Mouse (Mus musculus): Measurements from ENCODE around the gene Foxg1. TPM values are rescaled to one million over a fixed set of nuclear protein-coding genes. Genes with fewer than 3 reads are reported as not detected.
A peak's percentile ranks its signal among the peaks of the same experiment; 100 is the strongest.

Foxg1 gene
- polyA plus RNA-seq, 1 experiment from 2014 or later: not detected

DNA sequence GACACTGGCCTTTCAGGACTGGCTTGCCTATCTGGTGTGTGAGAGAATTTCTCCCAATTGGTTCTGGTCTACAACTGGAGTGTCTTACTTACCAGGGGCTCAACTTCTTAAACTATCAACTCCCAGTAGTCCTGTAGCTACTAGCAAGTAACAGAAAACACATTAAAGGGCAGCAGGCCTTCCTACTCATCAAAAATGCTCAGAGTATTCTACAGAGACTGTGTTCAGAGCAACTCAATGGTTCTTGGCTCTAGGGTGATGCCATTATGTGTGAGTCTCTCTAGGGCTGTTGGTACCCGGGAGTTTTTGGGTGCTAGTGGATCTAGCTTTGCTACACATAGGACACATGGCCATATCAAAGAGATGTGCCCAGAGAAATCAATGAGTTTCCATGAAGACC is 3.5 kb upstream of the Foxg1 start:
- WGBS: 0% methylated on average over 1 of the region's 1 CpGs
- Histone ChIP-seq H3K27ac (no peak overlapping the region), H3K36me3 (no peaks in the 10 kb centered on the region), H3K4me2 (replicated peaks) (no peak overlapping the region), H3K9me3 (no peaks in the 10 kb centered on the region), H3K4me1 (peaks cover 7% of the 10 kb centered on the region; the same call in 1 of the 2 replicates), H3K9ac (no peak overlapping the region), H3K4me3 (no peak overlapping the region), H3K27me3 (peaks cover 97% of the 10 kb centered on the region)
- no peak for ATAC-seq (ENCODE audit: low FRiP score, low read depth)

DNA sequence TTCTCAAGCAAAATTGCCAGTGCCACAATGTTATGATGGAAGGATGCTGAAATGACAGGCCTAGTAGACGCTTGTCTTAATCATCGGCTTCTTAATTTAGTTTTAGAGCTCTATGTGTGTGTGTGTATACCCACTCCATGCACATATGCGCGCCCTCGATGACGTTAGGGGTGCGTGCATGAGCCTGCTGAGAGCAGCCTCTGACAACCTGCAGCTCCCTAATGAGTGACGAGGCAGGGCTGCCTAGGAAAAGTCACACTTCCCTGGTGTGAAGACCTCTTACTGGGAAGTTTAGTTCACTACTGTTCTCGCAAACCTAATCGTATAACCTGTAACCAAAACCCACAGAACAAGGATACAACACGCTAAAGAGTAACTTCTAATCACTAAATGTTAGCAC is 3.0 kb upstream of the Foxg1 start:
- WGBS: 2% methylated on average over 11 of the region's 11 CpGs
- Histone ChIP-seq H3K9me3 (no peaks in the 10 kb centered on the region), H3K9ac (no peak overlapping the region), H3K4me3 (no peak overlapping the region), H3K27me3 (peaks cover 96% of the 10 kb centered on the region), H3K4me1 (peaks cover 7% of the 10 kb centered on the region; the same call in 1 of the 2 replicates), H3K4me2 (replicated peaks) (no peak overlapping the region), H3K36me3 (no peaks in the 10 kb centered on the region), H3K27ac (no peak overlapping the region)
- ATAC-seq (ENCODE audit: low FRiP score, low read depth): no peak

- no peak overlapping the region for H3K4me3 ChIP-seq
- 0 out of 2 replicates have a peak, but pooled peaks cover 3% of the 10 kb centered on the region for H3K9me3 ChIP-seq
- H3K27me3 ChIP-seq: peaks cover 98% of the 10 kb centered on the region
- no peak for ATAC-seq (ENCODE audit: low FRiP score, low read depth)
- no peak overlapping the region for H3K4me2 ChIP-seq (replicated peaks)
- no peak overlapping the region for H3K27ac ChIP-seq
- no peaks in the 10 kb centered on the region for H3K36me3 ChIP-seq
- H3K4me1 ChIP-seq: peaks cover 7% of the 10 kb centered on the region; the same call in 1 of the 2 replicates
- H3K9ac ChIP-seq: no peak overlapping the region
- 3% methylated on average over 4 of the region's 4 CpGs for WGBS
Measured at GRCm38 (mm10) chr12:49380442-49380841, 2.0 kb upstream of the Foxg1 start.

GRCm38 (mm10) chr12:49381031-49381525 is 1.4 kb upstream of the Foxg1 start:
- Histone ChIP-seq H3K27ac (no peak overlapping the region), H3K4me2 (replicated peaks) (no peak overlapping the region), H3K9ac (no peak overlapping the region), H3K36me3 (no peaks in the 10 kb centered on the region), H3K9me3 (0 out of 2 replicates have a peak, but pooled peaks cover 3% of the 10 kb centered on the region), H3K4me3 (no peak overlapping the region), H3K27me3 (peaks cover 98% of the 10 kb centered on the region), H3K4me1 (peaks cover 7% of the 10 kb centered on the region; the same call in 1 of the 2 replicates)
- no peak for ATAC-seq (ENCODE audit: low FRiP score, low read depth)
- 4% methylated on average over 4 of the region's 4 CpGs for WGBS

DNA sequence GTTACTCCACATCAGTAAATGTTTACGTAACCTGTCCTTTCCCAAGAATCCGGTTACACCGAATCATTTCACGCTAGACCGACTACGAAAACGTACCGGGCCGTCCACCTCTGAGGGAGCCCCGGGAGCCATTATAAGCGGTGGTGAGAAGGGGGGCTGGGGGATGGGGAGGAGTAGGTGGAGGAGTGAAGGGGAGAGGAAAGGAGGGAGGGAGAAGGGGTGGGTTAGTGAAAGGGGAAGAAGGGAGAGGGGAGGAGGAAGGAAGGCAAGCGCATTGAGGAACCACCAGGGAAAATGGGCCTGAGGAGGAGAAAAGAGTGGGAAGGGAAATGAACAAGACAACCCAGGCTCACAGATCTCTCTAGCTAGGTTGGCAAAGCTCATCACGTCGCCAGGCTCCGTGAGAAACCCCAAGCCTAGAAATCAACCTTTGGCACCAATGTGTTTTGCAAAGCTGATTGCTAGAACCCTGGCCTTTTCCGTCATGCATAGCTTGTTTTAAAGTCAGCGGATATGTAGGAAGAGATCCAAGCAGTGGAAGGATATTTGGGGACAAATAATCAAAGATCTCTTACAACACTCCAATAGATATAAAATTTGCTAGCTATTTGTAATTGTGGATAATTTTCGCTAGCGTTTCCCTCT is 617 bp upstream of the Foxg1 start:
- no peak for ATAC-seq (ENCODE audit: low FRiP score, low read depth)

GRCm38 (mm10) chr12:49383521-49384133 is 1.2 kb downstream of the Foxg1 start:
- Histone ChIP-seq H3K4me3 (peak overlapping the region; percentile 41), H3K4me2 (replicated peaks) (peak overlapping the region; percentile 62), H3K9me3 (0 out of 2 replicates have a peak, but pooled peaks cover 3% of the 10 kb centered on the region), H3K4me1 (peaks cover 7% of the 10 kb centered on the region; the same call in 1 of the 2 replicates), H3K27ac (no peak overlapping the region), H3K9ac (no peak overlapping the region), H3K27me3 (peaks cover 85% of the 10 kb centered on the region), H3K36me3 (no peaks in the 10 kb centered on the region)
- under 1% methylated on average over 58 of the region's 67 CpGs for WGBS
- ATAC-seq (ENCODE audit: low FRiP score, low read depth): peak; percentile 90

More for the DNA sequence above, 617 bp upstream of the Foxg1 start:
- Histone ChIP-seq H3K36me3 (no peaks in the 10 kb centered on the region), H3K27me3 (peaks cover 95% of the 10 kb centered on the region), H3K4me2 (replicated peaks) (no peak overlapping the region), H3K27ac (no peak overlapping the region), H3K9ac (no peak overlapping the region), H3K4me3 (no peak overlapping the region), H3K9me3 (0 out of 2 replicates have a peak, but pooled peaks cover 3% of the 10 kb centered on the region), H3K4me1 (peaks cover 7% of the 10 kb centered on the region; the same call in 1 of the 2 replicates)
- WGBS: under 1% methylated on average over 19 of the region's 19 CpGs

- Histone ChIP-seq H3K27ac (no peak overlapping the region), H3K9ac (no peak overlapping the region), H3K4me1 (peaks cover 7% of the 10 kb centered on the region; the same call in 1 of the 2 replicates), H3K27me3 (peaks cover 82% of the 10 kb centered on the region), H3K36me3 (no peaks in the 10 kb centered on the region), H3K4me3 (peak overlapping the region; percentile 41), H3K4me2 (replicated peaks) (peak overlapping the region; percentile 62), H3K9me3 (0 out of 2 replicates have a peak, but pooled peaks cover 3% of the 10 kb centered on the region)
- no peak for ATAC-seq (ENCODE audit: low FRiP score, low read depth)
- WGBS: 1% methylated on average over 41 of the region's 66 CpGs
Measured at GRCm38 (mm10) chr12:49384295-49384875, 1.9 kb downstream of the Foxg1 start.

DNA sequence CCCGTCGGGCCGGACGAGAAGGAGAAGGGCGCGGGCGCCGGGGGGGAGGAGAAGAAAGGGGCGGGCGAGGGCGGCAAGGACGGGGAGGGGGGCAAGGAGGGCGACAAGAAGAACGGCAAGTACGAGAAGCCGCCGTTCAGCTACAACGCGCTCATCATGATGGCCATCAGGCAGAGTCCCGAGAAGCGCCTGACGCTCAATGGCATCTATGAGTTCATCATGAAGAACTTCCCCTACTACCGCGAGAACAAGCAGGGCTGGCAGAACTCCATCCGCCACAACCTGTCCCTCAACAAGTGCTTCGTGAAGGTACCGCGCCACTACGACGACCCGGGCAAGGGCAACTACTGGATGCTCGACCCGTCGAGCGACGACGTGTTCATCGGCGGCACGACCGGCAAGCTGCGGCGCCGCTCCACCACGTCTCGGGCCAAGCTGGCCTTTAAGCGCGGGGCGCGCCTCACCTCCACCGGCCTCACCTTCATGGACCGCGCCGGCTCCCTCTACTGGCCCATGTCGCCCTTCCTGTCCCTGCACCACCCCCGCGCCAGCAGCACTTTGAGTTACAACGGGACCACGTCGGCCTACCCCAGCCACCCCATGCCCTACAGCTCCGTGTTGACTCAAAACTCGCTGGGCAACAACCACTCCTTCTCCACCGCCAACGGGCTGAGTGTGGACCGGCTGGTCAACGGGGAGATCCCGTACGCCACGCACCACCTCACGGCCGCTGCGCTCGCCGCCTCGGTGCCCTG is 2.6 kb downstream of the Foxg1 start, which contains the start of gene Gm43517:
TSS of gene Gm43517 (plus strand) at position 299 of the 755 bp plus-strand sequence.
- 0 out of 2 replicates have a peak, but pooled peaks have one; percentile 4 for ATAC-seq (ENCODE audit: low FRiP score, low read depth)
- WGBS: 1% methylated on average over 68 of the region's 75 CpGs

DNA sequence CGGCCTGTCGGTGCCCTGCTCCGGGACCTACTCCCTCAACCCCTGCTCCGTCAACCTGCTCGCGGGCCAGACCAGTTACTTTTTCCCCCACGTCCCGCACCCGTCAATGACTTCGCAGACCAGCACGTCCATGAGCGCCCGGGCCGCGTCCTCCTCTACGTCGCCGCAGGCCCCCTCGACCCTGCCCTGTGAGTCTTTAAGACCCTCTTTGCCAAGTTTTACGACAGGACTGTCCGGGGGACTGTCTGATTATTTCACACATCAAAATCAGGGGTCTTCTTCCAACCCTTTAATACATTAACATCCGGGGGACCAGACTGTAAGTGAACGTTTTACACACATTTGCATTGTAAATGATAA is 3.2 kb downstream of the Foxg1 start:
- no peak overlapping the region for H3K4me2 ChIP-seq (replicated peaks)
- H3K4me3 ChIP-seq: no peak overlapping the region
- H3K4me1 ChIP-seq: peaks cover 7% of the 10 kb centered on the region; the same call in 1 of the 2 replicates
- 0 out of 2 replicates have a peak, but pooled peaks have one; percentile 3 for ATAC-seq (ENCODE audit: low FRiP score, low read depth)
- H3K27ac ChIP-seq: no peak overlapping the region
- under 1% methylated on average over 23 of the region's 23 CpGs for WGBS
- H3K27me3 ChIP-seq: peaks cover 81% of the 10 kb centered on the region
- H3K9ac ChIP-seq: no peak overlapping the region
- no peaks in the 10 kb centered on the region for H3K36me3 ChIP-seq
- H3K9me3 ChIP-seq: 0 out of 2 replicates have a peak, but pooled peaks cover 3% of the 10 kb centered on the region

More for the DNA sequence above, 2.6 kb downstream of the Foxg1 start, which contains the start of gene Gm43517:
- H3K36me3 ChIP-seq: no peaks in the 10 kb centered on the region
- H3K27ac ChIP-seq: no peak within 1 kb of the TSS
- H3K4me1 ChIP-seq: peaks cover 7% of the 10 kb centered on the region; the same call in 1 of the 2 replicates
- 0 out of 2 replicates have a peak, but pooled peaks cover 3% of the 10 kb centered on the region for H3K9me3 ChIP-seq
- peaks cover 81% of the 10 kb centered on the region for H3K27me3 ChIP-seq
- peak within 1 kb of the TSS; percentile 62 for H3K4me2 ChIP-seq (replicated peaks)
- H3K9ac ChIP-seq: no peak within 1 kb of the TSS
- peak within 1 kb of the TSS; percentile 41 for H3K4me3 ChIP-seq

GRCm38 (mm10) chr12:49386081-49386805 is 3.8 kb downstream of the Foxg1 start:
- WGBS: 14% methylated on average over 10 of the region's 10 CpGs
- no peak overlapping the region for H3K9ac ChIP-seq
- H3K4me3 ChIP-seq: no peak overlapping the region
- H3K27me3 ChIP-seq: peaks cover 81% of the 10 kb centered on the region
- H3K9me3 ChIP-seq: 0 out of 2 replicates have a peak, but pooled peaks cover 3% of the 10 kb centered on the region
- H3K4me1 ChIP-seq: peaks cover 9% of the 10 kb centered on the region
- no peak overlapping the region for H3K27ac ChIP-seq
- H3K36me3 ChIP-seq: no peaks in the 10 kb centered on the region
- H3K4me2 ChIP-seq (replicated peaks): no peak overlapping the region
- no peak for ATAC-seq (ENCODE audit: low FRiP score, low read depth)

All from limb, embryonic 13.5 days (tissue).